Mouse (Mus musculus): ENCODE results near the gene Prpf3. TPM values are rescaled to one million over a fixed set of nuclear protein-coding genes. Genes with fewer than 3 reads are reported as not detected.

Prpf3 gene
- polyA plus RNA-seq, 1 experiment from 2014 or later: 33.7 TPM

- Histone ChIP-seq H3K4me1 (ENCODE audit: control insufficient read depth in 2 of 2, insufficient read depth in 2 of 2, low read length in 2 of 2) (0 out of 4 replicates have a peak, but pooled peaks cover 0 to 3% of the 10 kb centered on the region in 2 experiments), H3K27me3 (ENCODE audit: control insufficient read depth, insufficient read depth, low read length) (no peaks in the 10 kb centered on the region), H3K4me3 (ENCODE audit: control insufficient read depth in 1 of 2, insufficient read depth in 1 of 2, low read depth in 1 of 2, low read length in 2 of 2) (no peak overlapping the region), H3K4me2 (ENCODE audit: low read length) (no peak overlapping the region), H3K36me3 (ENCODE audit: control insufficient read depth, insufficient read depth, low read length) (no peaks in the 10 kb centered on the region), H3K27ac (replicated peaks in 1 of 2; ENCODE audit: control insufficient read depth in 1 of 2, insufficient read depth in 1 of 2, low read depth in 2 of 2, low read length in 2 of 2) (no peak overlapping the region), H3K9me3 (ENCODE audit: control insufficient read depth, low read length) (no peaks in the 10 kb centered on the region), H3K9ac (ENCODE audit: low read length) (no peak overlapping the region)
- no peak for ATAC-seq (ENCODE audit: insufficient number of reproducible peaks, insufficient read depth, low FRiP score, low read depth)
- WGBS: 78% methylated on average over 2 of the region's 2 CpGs
Observed at GRCm38 (mm10) chr3:95793662-95794061, 62.0 kb downstream of the Prpf3 start.

- H3K4me2 ChIP-seq (ENCODE audit: low read length): no peak overlapping the region
- H3K4me3 ChIP-seq (ENCODE audit: control insufficient read depth in 1 of 2, insufficient read depth in 1 of 2, low read depth in 1 of 2, low read length in 2 of 2): no peak overlapping the region
- no peaks in the 10 kb centered on the region for H3K9me3 ChIP-seq (ENCODE audit: control insufficient read depth, low read length)
- no peak overlapping the region for H3K9ac ChIP-seq (ENCODE audit: low read length)
- H3K4me1 ChIP-seq (ENCODE audit: control insufficient read depth in 2 of 2, insufficient read depth in 2 of 2, low read length in 2 of 2): no peaks in the 10 kb centered on the region
- no peak for ATAC-seq (ENCODE audit: insufficient number of reproducible peaks, insufficient read depth, low FRiP score, low read depth)
- H3K36me3 ChIP-seq (ENCODE audit: control insufficient read depth, insufficient read depth, low read length): peaks cover 73% of the 10 kb centered on the region
- H3K27me3 ChIP-seq (ENCODE audit: control insufficient read depth, insufficient read depth, low read length): no peaks in the 10 kb centered on the region
- WGBS: 92% methylated on average over 4 of the region's 4 CpGs
- H3K27ac ChIP-seq (replicated peaks in 1 of 2; ENCODE audit: control insufficient read depth in 1 of 2, insufficient read depth in 1 of 2, low read depth in 2 of 2, low read length in 2 of 2): no peak overlapping the region
Observed at GRCm38 (mm10) chr3:95785501-95785900, 70.2 kb downstream of the Prpf3 start.

Other genes with a start within 250 kb of the Prpf3 start
- 47.4 and 51.1 TPM in 2 replicates for gene Ensa, start 230.9 kb downstream of the Prpf3 start, polyA plus RNA-seq (2014; fragmentation: Nextera tagmentation; extraction: Ambion mirVana)
- 54.3 and 57.2 TPM in 2 replicates for gene Mcl1, start 197.1 kb downstream of the Prpf3 start, polyA plus RNA-seq (2014; fragmentation: Nextera tagmentation; extraction: Ambion mirVana)
- gene Adamtsl4, start 168.0 kb downstream of the Prpf3 start, polyA plus RNA-seq (2014; fragmentation: Nextera tagmentation; extraction: Ambion mirVana): 6.3 and 7.0 TPM in 2 replicates
- gene Ecm1, start 116.3 kb downstream of the Prpf3 start, polyA plus RNA-seq (2014; fragmentation: Nextera tagmentation; extraction: Ambion mirVana): 62.7 and 66.1 TPM in 2 replicates
- gene Tars2, start 95.7 kb downstream of the Prpf3 start, polyA plus RNA-seq (2014; fragmentation: Nextera tagmentation; extraction: Ambion mirVana): 38.9 and 41.3 TPM in 2 replicates
- 19.1 and 22.0 TPM in 2 replicates for gene Rprd2, start 37.0 kb downstream of the Prpf3 start, polyA plus RNA-seq (2014; fragmentation: Nextera tagmentation; extraction: Ambion mirVana)
- 415 and 468 TPM in 2 replicates for gene Mrps21, start 15.6 kb upstream of the Prpf3 start, polyA plus RNA-seq (2014; fragmentation: Nextera tagmentation; extraction: Ambion mirVana)
- 3.1 and 3.9 TPM in 2 replicates for gene Ciart, start 26.4 kb upstream of the Prpf3 start, polyA plus RNA-seq (2014; fragmentation: Nextera tagmentation; extraction: Ambion mirVana)
- 45.1 and 51.7 TPM in 2 replicates for gene BC028528, start 36.1 kb upstream of the Prpf3 start, polyA plus RNA-seq (2014; fragmentation: Nextera tagmentation; extraction: Ambion mirVana)
- gene Aph1a, start 38.1 kb upstream of the Prpf3 start, polyA plus RNA-seq (2014; fragmentation: Nextera tagmentation; extraction: Ambion mirVana): 38.4 and 48.0 TPM in 2 replicates
- 45.5 and 49.7 TPM in 2 replicates for gene Car14, start 48.8 kb upstream of the Prpf3 start, polyA plus RNA-seq (2014; fragmentation: Nextera tagmentation; extraction: Ambion mirVana)
- gene Anp32e, start 73.4 kb upstream of the Prpf3 start, polyA plus RNA-seq (2014; fragmentation: Nextera tagmentation; extraction: Ambion mirVana): 58.3 and 65.3 TPM in 2 replicates
- 65.0 and 73.7 TPM in 2 replicates for gene Plekho1, start 140.1 kb upstream of the Prpf3 start, polyA plus RNA-seq (2014; fragmentation: Nextera tagmentation; extraction: Ambion mirVana)
- gene Vps45, start 202.6 kb upstream of the Prpf3 start, polyA plus RNA-seq (2014; fragmentation: Nextera tagmentation; extraction: Ambion mirVana): 22.8 and 24.4 TPM in 2 replicates
- gene Otud7b, start 248.6 kb upstream of the Prpf3 start, polyA plus RNA-seq (2014; fragmentation: Nextera tagmentation; extraction: Ambion mirVana): 12.6 and 16.2 TPM in 2 replicates

All from heart, embryonic 14.5 days (tissue).